Mouse (Mus musculus): ENCODE results near the gene Slc19a3. TPM values are rescaled to one million over a fixed set of nuclear protein-coding genes. Genes with fewer than 3 reads are reported as not detected.

The Slc19a3 gene
- total and polyA plus RNA-seq, 3 experiments = 0.46 to 3.1 (median 1.3) TPM

DNA sequence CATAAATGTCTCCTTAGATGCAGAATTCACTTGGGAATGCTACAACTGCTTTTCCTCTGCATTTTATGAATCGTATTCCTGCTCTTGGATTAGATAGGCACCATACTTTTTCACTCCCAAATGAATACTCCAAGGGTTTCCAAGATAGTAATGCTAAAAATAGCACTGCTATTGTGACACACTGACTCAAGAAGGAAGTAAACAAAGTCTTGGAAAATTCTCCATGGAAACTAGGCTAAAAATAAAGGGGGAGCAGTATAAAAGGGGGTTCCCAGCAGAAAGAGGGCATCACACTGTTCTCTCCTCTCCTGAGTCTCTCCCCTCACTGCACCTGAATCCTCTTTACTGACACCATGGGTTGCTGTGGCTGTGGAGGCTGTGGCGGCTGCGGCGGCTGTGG is 22.4 kb upstream of the Slc19a3 start, which contains the start of gene Krtap28-13:
Gene Krtap28-13, plus strand, starts transcription at position 288 of the 400 bp plus-strand sequence.
- Histone ChIP-seq H3K79me2 (replicated peaks; ENCODE audit: control insufficient read depth, extremely low read depth, insufficient read depth, poor library complexity, severe bottlenecking) (no peaks in the 10 kb centered on the region), H3K27ac (ENCODE audit: insufficient read depth, low read depth) (no peak within 1 kb of the TSS), H3K4me2 (ENCODE audit: insufficient read depth, low read depth, poor library complexity, severe bottlenecking) (no peak within 1 kb of the TSS), H3K27me3 (replicated peaks) (no peaks in the 10 kb centered on the region), H3K4me3 (replicated peaks in 1 of 3; ENCODE audit: low read depth in 2 of 3, low read length in 2 of 3, poor library complexity in 1 of 3) (no peak within 1 kb of the TSS), H3K9me3 (replicated peaks; ENCODE audit: low read length) (no peaks in the 10 kb centered on the region), H3K36me3 (replicated peaks in 1 of 2; ENCODE audit: control insufficient read depth in 1 of 2, insufficient read depth in 1 of 2, low read length in 1 of 2) (no peaks in the 10 kb centered on the region), H3K4me1 (ENCODE audit: control insufficient read depth in 1 of 2, insufficient read depth in 2 of 2) (no peaks in the 10 kb centered on the region), H3K9ac (ENCODE audit: insufficient read depth, low read depth) (no peak within 1 kb of the TSS)
- no peak for DNase-seq (ENCODE audit: extremely low read depth)
- dilution Hi-C loops (cut with MboI; ENCODE audit: extremely low pct_ligation_motif_present, extremely low pct_unique_long_range_greater_than_20kb, low sequenced_read_pairs) = no loop called here
- no peak for TF ChIP-seq MEF2A (IDR thresholded peaks at IDR 0.05; ENCODE audit: borderline replicate concordance, low read depth, low read length)
- TF ChIP-seq PAX5 (IDR thresholded peaks at IDR 0.05; ENCODE audit: low read length) = no peak
- TF ChIP-seq ZKSCAN1 (IDR thresholded peaks at IDR 0.05; ENCODE audit: borderline replicate concordance, low read depth, low read length) = no peak
- no peak for TF ChIP-seq ZNF384 (IDR thresholded peaks at IDR 0.05; ENCODE audit: low read depth, low read length)
- TF ChIP-seq ETS1 (conservative IDR thresholded peaks at IDR 0.05; ENCODE audit: low read depth, low read length) = no peak
- in situ Hi-C loops (cut with MboI; ENCODE audit: low pct_ligation_motif_present, low pct_unique_long_range_greater_than_20kb, low sequenced_read_pairs) = loop anchor here (10.0 kb wide), 1 partner anchor 654 kb away; no protein-coding TSS in a partner anchor

DNA sequence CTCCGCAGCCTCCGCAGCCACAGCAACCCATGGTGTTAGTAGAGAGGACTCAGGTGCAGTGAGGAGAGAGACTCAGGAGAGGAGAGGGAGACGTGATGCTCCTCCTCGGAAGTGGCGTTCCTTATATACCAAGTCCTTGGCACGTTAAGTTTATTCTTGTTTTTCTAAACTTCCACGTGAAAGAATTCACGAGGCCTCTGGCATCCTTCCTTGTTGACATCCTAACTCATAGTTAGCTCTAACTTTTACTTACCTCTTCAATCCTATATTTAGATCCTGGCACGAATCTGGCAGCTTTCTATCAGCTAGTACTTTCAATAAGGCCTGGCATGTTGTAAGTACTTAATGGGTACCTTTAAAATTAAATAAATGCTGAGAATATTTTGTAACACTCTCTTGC is 21.0 kb upstream of the Slc19a3 start, which contains the start of gene A030005K14Rik:
Gene A030005K14Rik, minus strand, starts transcription at position 101 of the 400 bp plus-strand sequence.
- no peak within 1 kb of the TSS for H3K4me3 ChIP-seq (replicated peaks in 1 of 3; ENCODE audit: low read depth in 2 of 3, low read length in 2 of 3, poor library complexity in 1 of 3)
- H3K4me1 ChIP-seq (ENCODE audit: control insufficient read depth in 1 of 2, insufficient read depth in 2 of 2) = no peaks in the 10 kb centered on the region
- no peaks in the 10 kb centered on the region for H3K9me3 ChIP-seq (replicated peaks; ENCODE audit: low read length)
- dilution Hi-C loops (cut with MboI; ENCODE audit: extremely low pct_ligation_motif_present, extremely low pct_unique_long_range_greater_than_20kb, low sequenced_read_pairs) (no loop called here), in situ Hi-C loops (cut with MboI; ENCODE audit: low pct_ligation_motif_present, low pct_unique_long_range_greater_than_20kb, low sequenced_read_pairs) (no loop called here)
- H3K4me2 ChIP-seq (ENCODE audit: insufficient read depth, low read depth, poor library complexity, severe bottlenecking) = no peak within 1 kb of the TSS
- no peaks in the 10 kb centered on the region for H3K36me3 ChIP-seq (replicated peaks in 1 of 2; ENCODE audit: control insufficient read depth in 1 of 2, insufficient read depth in 1 of 2, low read length in 1 of 2)
- H3K27me3 ChIP-seq (replicated peaks) = no peaks in the 10 kb centered on the region
- H3K79me2 ChIP-seq (replicated peaks; ENCODE audit: control insufficient read depth, extremely low read depth, insufficient read depth, poor library complexity, severe bottlenecking) = no peaks in the 10 kb centered on the region
- no peak for TF ChIP-seq SMC3 (IDR thresholded peaks at IDR 0.05; ENCODE audit: low read depth, low read length)
- TF ChIP-seq JUN (IDR thresholded peaks at IDR 0.05; ENCODE audit: insufficient read depth, low read depth, low read length) = no peak
- no peak for TF ChIP-seq MYC (IDR thresholded peaks at IDR 0.05; ENCODE audit: low read depth, low read length)
- no peak for TF ChIP-seq JUND (conservative IDR thresholded peaks at IDR 0.05; ENCODE audit: low read depth, low read length)
- no peak for TF ChIP-seq SIN3A (IDR thresholded peaks at IDR 0.05; ENCODE audit: low read length)
- TF ChIP-seq USF1 (IDR thresholded peaks at IDR 0.05; ENCODE audit: low read depth, low read length) = no peak
- no peak for TF ChIP-seq MAX (IDR thresholded peaks at IDR 0.05; ENCODE audit: low read length)
- no peak within 1 kb of the TSS for H3K27ac ChIP-seq (ENCODE audit: insufficient read depth, low read depth)
- no peak within 1 kb of the TSS for H3K9ac ChIP-seq (ENCODE audit: insufficient read depth, low read depth)
- DNase-seq (ENCODE audit: extremely low read depth) = no peak

DNA sequence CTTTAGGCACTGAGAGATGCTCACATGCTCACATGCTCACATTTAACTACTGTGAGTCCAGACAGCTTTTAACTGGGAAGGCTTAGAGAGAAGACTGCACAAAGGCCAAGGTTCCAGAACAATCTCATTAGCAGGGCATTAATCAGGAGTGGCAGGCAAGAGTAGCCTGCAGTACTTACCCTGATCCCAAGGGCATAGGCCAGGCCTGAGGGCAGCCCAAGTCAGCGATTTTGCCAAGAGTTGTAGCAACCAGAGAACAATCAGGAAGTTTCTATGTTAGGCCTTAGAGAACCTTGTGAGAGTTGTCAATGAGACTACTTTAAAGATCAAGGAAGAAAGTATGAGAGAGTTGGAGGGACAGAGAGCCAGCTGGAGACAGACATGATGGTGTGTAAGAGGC is 20.2 kb upstream of the Slc19a3 start:
- no peak for DNase-seq (ENCODE audit: extremely low read depth)
- dilution Hi-C loops (cut with MboI; ENCODE audit: extremely low pct_ligation_motif_present, extremely low pct_unique_long_range_greater_than_20kb, low sequenced_read_pairs) = no loop called here
- no peak overlapping the region for H3K9ac ChIP-seq (ENCODE audit: insufficient read depth, low read depth)
- TF ChIP-seq ETS1 (conservative IDR thresholded peaks at IDR 0.05; ENCODE audit: low read depth, low read length) (no peak), USF2 (conservative IDR thresholded peaks at IDR 0.05; ENCODE audit: low read depth, low read length) (no peak), CHD2 (IDR thresholded peaks at IDR 0.05; ENCODE audit: low read length) (no peak), UBTF (IDR thresholded peaks at IDR 0.05; ENCODE audit: low read depth, low read length) (no peak), PAX5 (IDR thresholded peaks at IDR 0.05; ENCODE audit: low read length) (no peak), SMC3 (IDR thresholded peaks at IDR 0.05; ENCODE audit: low read depth, low read length) (no peak), E2F4 (IDR thresholded peaks at IDR 0.05; ENCODE audit: insufficient replicate concordance, low read depth, low read length) (no peak), KAT2A (IDR thresholded peaks at IDR 0.05; ENCODE audit: insufficient replicate concordance, low read length) (no peak), NRF1 (IDR thresholded peaks at IDR 0.05; ENCODE audit: low read depth, low read length) (no peak), ZMIZ1 (IDR thresholded peaks at IDR 0.05; ENCODE audit: low read depth, low read length) (no peak), MAZ (IDR thresholded peaks at IDR 0.05; ENCODE audit: low read depth, low read length) (no peak), TBP (conservative IDR thresholded peaks at IDR 0.05; ENCODE audit: low read depth, low read length) (no peak)
- H3K27me3 ChIP-seq (replicated peaks) = no peaks in the 10 kb centered on the region
- no peak overlapping the region for H3K4me2 ChIP-seq (ENCODE audit: insufficient read depth, low read depth, poor library complexity, severe bottlenecking)
- no peaks in the 10 kb centered on the region for H3K36me3 ChIP-seq (replicated peaks in 1 of 2; ENCODE audit: control insufficient read depth in 1 of 2, insufficient read depth in 1 of 2, low read length in 1 of 2)
- in situ Hi-C loops (cut with MboI; ENCODE audit: low pct_ligation_motif_present, low pct_unique_long_range_greater_than_20kb, low sequenced_read_pairs) = no loop called here
- no peaks in the 10 kb centered on the region for H3K4me1 ChIP-seq (ENCODE audit: control insufficient read depth in 1 of 2, insufficient read depth in 2 of 2)
- no peak overlapping the region for H3K4me3 ChIP-seq (replicated peaks in 1 of 3; ENCODE audit: low read depth in 2 of 3, low read length in 2 of 3, poor library complexity in 1 of 3)
- H3K27ac ChIP-seq (ENCODE audit: insufficient read depth, low read depth) = no peak overlapping the region
- no peaks in the 10 kb centered on the region for H3K79me2 ChIP-seq (replicated peaks; ENCODE audit: control insufficient read depth, extremely low read depth, insufficient read depth, poor library complexity, severe bottlenecking)
- H3K9me3 ChIP-seq (replicated peaks; ENCODE audit: low read length) = no peaks in the 10 kb centered on the region
